ENCODE assay signal across 8 mouse cellular contexts in the genomic region with DNA sequence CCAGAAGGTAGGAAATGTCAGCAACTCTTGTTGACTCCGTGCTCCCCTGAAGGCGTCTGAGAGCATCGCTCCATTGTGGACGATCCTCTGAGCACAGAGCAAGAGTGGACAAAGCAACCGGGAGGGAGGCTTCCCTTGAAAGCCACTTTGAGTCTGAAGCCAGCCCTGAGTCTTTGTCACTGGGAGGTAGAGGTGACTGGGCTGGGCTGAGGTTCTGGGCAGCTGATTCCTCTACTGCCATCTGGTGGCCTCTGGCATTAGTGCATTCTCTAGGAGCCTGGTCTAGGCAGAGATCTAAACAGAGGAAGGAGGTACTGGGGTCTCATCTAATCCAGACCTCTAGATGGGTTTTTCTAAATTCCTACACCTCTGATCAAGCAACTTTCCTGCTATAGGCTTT. TPM values are rescaled to one million over a fixed set of nuclear protein-coding genes. Genes with fewer than 3 reads are reported as not detected.
DNase-seq lines count a peak whose midpoint lies in the region; ATAC-seq and TF ChIP-seq lines count a peak whose summit lies in the region.

No protein-coding gene starts in this region.

- H3K4me1 ChIP-seq in bone marrow, adult 2 months (ENCODE audit: control insufficient read depth, insufficient read depth, low read length) = no peaks in the 10 kb centered on the region; the same call in 1 of the 2 replicates
- H3K4me1 ChIP-seq in embryonic facial prominence, embryonic 14.5 days (ENCODE audit: control insufficient read depth, insufficient read depth, low read length) = peaks cover 10% of the 10 kb centered on the region; the same call in 1 of the 2 replicates
- H3K4me1 ChIP-seq in heart, embryonic 15.5 days (replicated peaks) = peaks cover 8% of the 10 kb centered on the region
- peaks cover 11% of the 10 kb centered on the region; the same call in 1 of the 2 replicates for H3K4me1 ChIP-seq in liver, embryonic 13.5 days (replicated peaks)
- H3K4me1 ChIP-seq in neural tube, embryonic 12.5 days = peaks cover 32% of the 10 kb centered on the region

- no peak overlapping the region for H3K27ac ChIP-seq in bone marrow, adult 2 months (ENCODE audit: control insufficient read depth, insufficient read depth, low read depth, low read length, poor library complexity)
- H3K27ac ChIP-seq in embryonic facial prominence, embryonic 14.5 days (replicated peaks; ENCODE audit: low read depth, low read length) = no peak overlapping the region
- no peak overlapping the region for H3K27ac ChIP-seq in heart, embryonic 15.5 days
- H3K27ac ChIP-seq in liver, embryonic 13.5 days = no peak overlapping the region
- no peak overlapping the region for H3K27ac ChIP-seq in neural tube, embryonic 12.5 days

- WGBS in bone marrow, adult 2 months = 15% methylated on average over 5 of the region's 5 CpGs
- WGBS in embryonic facial prominence, embryonic 14.5 days = 9% methylated on average over 5 of the region's 5 CpGs
- 11% methylated on average over 5 of the region's 5 CpGs for WGBS in heart, embryonic 15.5 days
- WGBS in liver, embryonic 13.5 days (ENCODE audit: insufficient replicate concordance) = 10% methylated on average over 5 of the region's 5 CpGs
- 11% methylated on average over 5 of the region's 5 CpGs for WGBS in neural tube, embryonic 12.5 days

- no peaks in the 10 kb centered on the region for H3K9me3 ChIP-seq in embryonic facial prominence, embryonic 14.5 days (ENCODE audit: control insufficient read depth, low read length)
- H3K9me3 ChIP-seq in heart, embryonic 15.5 days (replicated peaks) = no peaks in the 10 kb centered on the region
- no peaks in the 10 kb centered on the region for H3K9me3 ChIP-seq in liver, embryonic 13.5 days (replicated peaks)
- no peaks in the 10 kb centered on the region for H3K9me3 ChIP-seq in neural tube, embryonic 12.5 days

- H3K27me3 ChIP-seq in embryonic facial prominence, embryonic 14.5 days (replicated peaks; ENCODE audit: control insufficient read depth, insufficient read depth, low read length) = no peaks in the 10 kb centered on the region; the same call in 1 of the 2 replicates
- H3K27me3 ChIP-seq in heart, embryonic 15.5 days = peaks cover 66% of the 10 kb centered on the region
- H3K27me3 ChIP-seq in liver, embryonic 13.5 days = peaks cover 41% of the 10 kb centered on the region
- H3K27me3 ChIP-seq in neural tube, embryonic 12.5 days (replicated peaks) = 0 out of 2 replicates have a peak, but pooled peaks cover 4% of the 10 kb centered on the region

- no peak overlapping the region for H3K9ac ChIP-seq in embryonic facial prominence, embryonic 14.5 days (ENCODE audit: low read depth, low read length)
- H3K9ac ChIP-seq in heart, embryonic 15.5 days = no peak overlapping the region
- no peak overlapping the region for H3K9ac ChIP-seq in liver, embryonic 13.5 days
- H3K9ac ChIP-seq in neural tube, embryonic 12.5 days = no peak overlapping the region

- H3K36me3 ChIP-seq in embryonic facial prominence, embryonic 14.5 days (ENCODE audit: control insufficient read depth, insufficient read depth, low read length) = no peaks in the 10 kb centered on the region
- no peaks in the 10 kb centered on the region for H3K36me3 ChIP-seq in heart, embryonic 15.5 days
- no peaks in the 10 kb centered on the region for H3K36me3 ChIP-seq in liver, embryonic 13.5 days
- H3K36me3 ChIP-seq in neural tube, embryonic 12.5 days = no peaks in the 10 kb centered on the region

- DNase-seq in CD8-positive naive resting alpha-beta T cell, adult 2 months (ENCODE audit: low read depth in 2 of 2, low spot score in 2 of 2) = peak; percentile 68 to 76
- DNase-seq in embryonic facial prominence, embryonic 14.5 days (ENCODE audit: low spot score) = peak; percentile 73
- peak; percentile 91 for DNase-seq in kidney, postnatal 10 days
- DNase-seq in liver, embryonic 13.5 days = peak; percentile 16
- peak; percentile 88 for DNase-seq in testis, postnatal 10 days (ENCODE audit: low spot score)

- ATAC-seq in embryonic facial prominence, embryonic 14.5 days (ENCODE audit: low read depth) = peak; percentile 70
- ATAC-seq in heart, embryonic 15.5 days (replicated peaks; ENCODE audit: insufficient number of reproducible peaks, insufficient read depth, low FRiP score, low read depth) = peak; percentile 57; the same call in 1 of the 2 replicates
- no peak for ATAC-seq in liver, embryonic 13.5 days (ENCODE audit: low read depth)
- peak; percentile 36; the same call in 1 of the 2 replicates for ATAC-seq in neural tube, embryonic 12.5 days (ENCODE audit: low FRiP score, low read depth)

- no peak for TF ChIP-seq POLR2A in bone marrow, adult 2 months (IDR thresholded peaks at IDR 0.05; ENCODE audit: borderline replicate concordance, control insufficient read depth, low read depth, low read length)

- peak; percentile 74 for TF ChIP-seq CTCF in bone marrow, adult 2 months (IDR thresholded peaks at IDR 0.05; ENCODE audit: control insufficient read depth, insufficient read depth, low read length)

- H3K4me2 ChIP-seq in embryonic facial prominence, embryonic 14.5 days (ENCODE audit: low read depth, low read length) = peak overlapping the region; percentile 16; the same call in 1 of the 2 replicates
- no peak overlapping the region for H3K4me2 ChIP-seq in heart, embryonic 15.5 days
- no peak overlapping the region for H3K4me2 ChIP-seq in liver, embryonic 13.5 days
- no peak overlapping the region; the same call in 1 of the 2 replicates for H3K4me2 ChIP-seq in neural tube, embryonic 12.5 days (replicated peaks)

- H3K4me3 ChIP-seq in bone marrow, adult 2 months (replicated peaks; ENCODE audit: control insufficient read depth, low read depth, low read length) = no peak overlapping the region
- H3K4me3 ChIP-seq in embryonic facial prominence, embryonic 14.5 days (ENCODE audit: low read depth, low read length) = no peak overlapping the region
- no peak overlapping the region for H3K4me3 ChIP-seq in heart, embryonic 15.5 days
- no peak overlapping the region for H3K4me3 ChIP-seq in liver, embryonic 13.5 days (replicated peaks)
- H3K4me3 ChIP-seq in neural tube, embryonic 12.5 days = no peak overlapping the region

RNA-seq across cellular contexts. Expression of a gene that starts 5.3 kb away (rescaled TPM):
- polyA plus RNA-seq in bone marrow, adult 2 months (2011; ENCODE audit: insufficient read depth, insufficient read length, low replicate concordance, missing spikeins) = 5.1 TPM in 1 of 2 replicates, not detected in the other
- polyA plus RNA-seq in embryonic facial prominence, embryonic 14.5 days (2014; fragmentation: Nextera tagmentation; extraction: Ambion mirVana) = 14.8 and 14.9 TPM in 2 replicates
- polyA plus RNA-seq in heart, embryonic 15.5 days (2015; fragmentation: Nextera tagmentation; extraction: Ambion mirVana) = 1.3 and 3.3 TPM in 2 replicates
- polyA plus RNA-seq in liver, embryonic 13.5 days (2015; fragmentation: Nextera tagmentation; extraction: Ambion mirVana) = 0.36 and 0.50 TPM in 2 replicates
- 22.0 and 30.3 TPM in 2 replicates for polyA plus RNA-seq in neural tube, embryonic 12.5 days (2016; fragmentation: Nextera tagmentation; extraction: Ambion mirVana)

RNA-seq across cellular contexts. Expression of a gene that starts 44.9 kb away (rescaled TPM):
- polyA plus RNA-seq in bone marrow, adult 2 months (2011; ENCODE audit: insufficient read depth, insufficient read length, low replicate concordance, missing spikeins) = 47.9 and 77.8 TPM in 2 replicates
- polyA plus RNA-seq in embryonic facial prominence, embryonic 14.5 days (2014; fragmentation: Nextera tagmentation; extraction: Ambion mirVana) = 85.2 and 99.6 TPM in 2 replicates
- polyA plus RNA-seq in heart, embryonic 15.5 days (2015; fragmentation: Nextera tagmentation; extraction: Ambion mirVana) = 43.1 and 60.2 TPM in 2 replicates
- polyA plus RNA-seq in liver, embryonic 13.5 days (2015; fragmentation: Nextera tagmentation; extraction: Ambion mirVana) = 67.4 and 70.9 TPM in 2 replicates
- polyA plus RNA-seq in neural tube, embryonic 12.5 days (2016; fragmentation: Nextera tagmentation; extraction: Ambion mirVana) = 32.6 and 34.9 TPM in 2 replicates

RNA-seq across cellular contexts. Expression of a gene that starts 51.8 kb away (rescaled TPM):
- 45.0 and 70.3 TPM in 2 replicates for polyA plus RNA-seq in bone marrow, adult 2 months (2011; ENCODE audit: insufficient read depth, insufficient read length, low replicate concordance, missing spikeins)
- polyA plus RNA-seq in embryonic facial prominence, embryonic 14.5 days (2014; fragmentation: Nextera tagmentation; extraction: Ambion mirVana) = 46.2 and 47.9 TPM in 2 replicates
- polyA plus RNA-seq in heart, embryonic 15.5 days (2015; fragmentation: Nextera tagmentation; extraction: Ambion mirVana) = 23.8 and 32.9 TPM in 2 replicates
- polyA plus RNA-seq in liver, embryonic 13.5 days (2015; fragmentation: Nextera tagmentation; extraction: Ambion mirVana) = 31.3 and 33.0 TPM in 2 replicates
- 19.6 and 21.3 TPM in 2 replicates for polyA plus RNA-seq in neural tube, embryonic 12.5 days (2016; fragmentation: Nextera tagmentation; extraction: Ambion mirVana)

RNA-seq across cellular contexts. Expression of a gene that starts 57.5 kb away (rescaled TPM):
- polyA plus RNA-seq in bone marrow, adult 2 months (2011; ENCODE audit: insufficient read depth, insufficient read length, low replicate concordance, missing spikeins) = 136 and 239 TPM in 2 replicates
- polyA plus RNA-seq in embryonic facial prominence, embryonic 14.5 days (2014; fragmentation: Nextera tagmentation; extraction: Ambion mirVana) = 46.6 and 49.2 TPM in 2 replicates
- polyA plus RNA-seq in heart, embryonic 15.5 days (2015; fragmentation: Nextera tagmentation; extraction: Ambion mirVana) = 30.7 and 36.8 TPM in 2 replicates
- polyA plus RNA-seq in liver, embryonic 13.5 days (2015; fragmentation: Nextera tagmentation; extraction: Ambion mirVana) = 31.9 and 35.0 TPM in 2 replicates
- polyA plus RNA-seq in neural tube, embryonic 12.5 days (2016; fragmentation: Nextera tagmentation; extraction: Ambion mirVana) = 17.4 and 21.0 TPM in 2 replicates

Comparison
In these comparisons a context has a peak if more than half of its experiments do, and no peak if none do; other contexts are left out.
1. DNase-seq: peak in every context shown above with its lines; median percentile 91 in kidney, postnatal 10 days; 88 in testis, postnatal 10 days; 73 in embryonic facial prominence, embryonic 14.5 days; 72 in CD8-positive naive resting alpha-beta T cell, adult 2 months; 16 in liver, embryonic 13.5 days.